Mouse (Mus musculus): Measurements from ENCODE around the gene Ostf1. TPM values are rescaled to one million over a fixed set of nuclear protein-coding genes. Genes with fewer than 3 reads are reported as not detected.
"Not testable (repeated sequence)": the region's sequence is repeated elsewhere in the genome, so short reads cannot be mapped to it uniquely, and the experiment has no call there.

Gene Ostf1
- total RNA-seq, 4 experiments from 2014 or later: 100 to 119 (median 114) TPM

DNA sequence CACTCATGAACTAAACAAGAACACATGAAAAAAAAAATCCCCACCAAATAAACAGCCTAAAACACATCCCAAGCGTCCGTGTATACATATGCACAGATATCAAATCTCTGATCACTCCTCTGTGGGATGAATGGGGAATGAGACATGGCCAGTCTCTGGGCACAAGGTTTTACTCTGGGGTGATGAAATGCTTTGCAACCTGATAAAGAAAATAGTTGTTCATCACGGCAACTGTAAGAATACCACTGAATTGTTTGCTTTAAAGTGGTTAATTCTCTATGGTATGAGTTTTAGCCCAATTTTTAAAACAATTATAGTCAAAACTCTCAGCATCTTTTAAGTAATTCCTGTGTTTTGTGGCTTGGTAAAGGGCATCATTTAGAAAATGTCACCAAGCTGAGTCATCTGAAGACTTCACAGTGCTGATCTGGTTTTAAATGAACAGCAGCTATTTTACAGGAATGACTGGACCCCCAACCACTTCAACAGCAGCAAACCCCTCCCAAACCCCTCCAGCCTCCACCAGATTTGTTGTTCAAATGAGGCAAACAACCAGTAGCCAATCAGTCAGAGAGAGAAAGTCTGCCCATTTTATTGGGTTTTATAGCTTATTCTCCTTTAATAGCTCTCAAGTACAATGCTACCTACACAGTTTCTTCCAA, 33.2 kb downstream of the Ostf1 start:
- DNase-seq: no peak

DNA sequence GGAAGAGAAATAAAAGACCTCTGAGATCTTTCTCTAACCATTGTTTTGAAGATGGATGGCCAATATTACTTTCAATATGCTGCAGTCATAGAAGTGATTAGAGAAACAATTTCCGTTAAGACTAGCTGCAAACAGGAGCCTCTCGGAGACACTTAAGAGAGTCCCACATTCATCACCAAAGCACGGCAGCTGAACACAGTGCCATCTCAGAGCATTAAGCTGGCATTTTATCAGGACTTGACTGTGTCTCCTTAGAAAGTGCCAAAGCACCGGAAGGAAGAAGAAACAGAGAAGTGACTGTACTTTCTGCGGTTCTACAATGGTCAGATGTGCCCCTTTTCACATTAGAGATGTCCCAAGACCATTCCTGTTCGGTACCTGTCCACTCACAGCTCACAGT, 33.9 kb downstream of the Ostf1 start:
- DNase-seq: no peak

DNA sequence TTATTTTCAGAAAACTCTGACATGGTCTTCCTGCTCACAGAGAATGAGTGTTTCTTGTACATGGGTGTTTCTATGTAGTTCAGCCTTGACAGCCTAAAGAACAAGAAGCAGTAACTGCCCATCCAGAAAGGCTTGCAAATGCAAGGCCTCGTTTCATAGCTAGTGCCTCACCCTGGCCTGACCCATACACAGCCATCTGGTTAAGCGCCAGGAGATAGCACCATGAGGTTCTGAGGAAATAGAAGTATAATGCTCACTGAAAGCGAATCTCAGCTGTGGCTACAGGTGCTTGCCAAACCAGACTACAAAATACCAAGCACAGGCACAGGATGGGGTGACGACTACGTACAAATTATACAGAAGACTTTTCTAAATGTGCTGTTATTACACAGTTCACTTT, 34.7 kb downstream of the Ostf1 start:
- no peak for DNase-seq

DNA sequence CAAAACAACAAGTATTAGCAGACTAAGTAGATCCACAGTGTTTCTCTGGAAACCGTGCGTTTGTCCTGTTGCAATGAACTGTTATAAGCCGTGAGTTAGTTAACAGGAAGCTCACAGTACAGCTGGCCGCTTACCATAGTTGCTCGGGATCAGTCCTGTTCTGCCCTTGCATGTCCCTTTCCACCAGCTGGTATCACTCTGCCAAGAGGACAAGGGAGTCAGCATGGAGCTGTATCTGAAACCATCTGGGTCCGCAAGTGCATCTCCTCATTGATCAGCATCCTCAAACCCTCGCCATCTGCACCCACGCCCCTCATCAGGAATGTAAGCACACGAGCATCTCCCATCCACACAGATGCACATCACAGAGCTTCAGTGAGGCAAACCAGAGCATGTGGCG, 37.9 kb downstream of the Ostf1 start:
- DNase-seq: no peak

DNA sequence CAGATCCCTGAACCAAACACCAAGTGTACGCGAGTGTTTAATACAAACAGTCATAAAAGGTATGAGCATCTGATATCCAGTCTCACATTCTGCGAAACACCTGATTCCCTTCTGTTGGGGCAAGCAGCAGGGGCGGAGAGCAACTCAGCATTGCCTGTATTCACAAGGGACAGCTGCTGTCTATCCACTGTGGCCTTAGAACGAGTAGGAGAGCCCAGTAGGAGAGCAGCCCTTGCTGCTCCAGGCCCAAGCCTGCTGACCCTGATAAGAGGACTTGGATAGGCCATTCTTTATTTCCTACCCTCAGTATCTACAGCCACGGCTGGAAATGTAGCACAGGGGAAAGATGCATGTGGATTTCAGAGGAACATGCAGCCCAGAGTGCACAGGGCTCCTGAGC, 38.7 kb downstream of the Ostf1 start:
- DNase-seq: no peak

DNA sequence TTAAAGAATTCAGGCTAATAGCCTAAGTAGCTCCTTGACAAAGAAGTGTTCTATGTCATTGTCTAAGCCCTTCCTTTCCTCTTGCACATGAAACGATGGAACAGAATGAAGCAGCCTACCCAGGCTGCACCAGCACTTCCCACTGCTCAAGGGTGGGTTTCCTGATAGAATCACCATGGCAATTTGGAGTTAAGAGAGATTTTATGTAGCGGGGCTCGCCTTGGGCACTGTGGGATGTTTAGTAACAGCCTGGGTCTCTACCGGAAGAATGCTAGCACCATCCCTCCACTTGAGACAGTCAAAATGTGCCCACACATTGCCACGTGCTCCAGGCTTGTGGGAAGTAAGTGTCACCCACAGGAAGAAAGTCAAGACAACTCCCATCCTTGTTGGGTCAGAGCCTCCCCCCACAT, 40.7 kb downstream of the Ostf1 start:
- no peak for DNase-seq

DNA sequence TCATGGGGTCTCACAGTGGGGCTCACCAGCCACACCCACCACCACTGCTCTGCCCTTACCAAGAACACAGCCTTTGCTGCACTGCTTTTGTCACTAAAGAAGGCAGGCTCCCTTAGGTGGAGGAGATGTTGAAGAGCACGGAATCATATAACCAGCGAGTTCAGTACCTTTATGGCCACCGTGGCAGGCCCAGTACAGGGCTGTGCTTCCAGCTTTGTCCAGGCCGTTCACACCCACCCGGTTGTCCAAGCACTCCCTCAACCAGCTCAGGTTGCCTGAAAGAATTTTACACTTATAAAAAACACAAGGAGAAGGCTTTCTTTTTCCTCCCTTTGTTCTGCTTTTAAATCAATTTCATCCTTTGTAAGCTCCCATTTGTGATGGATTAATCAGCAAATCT, 41.4 kb downstream of the Ostf1 start:
- DNase-seq: no peak

DNA sequence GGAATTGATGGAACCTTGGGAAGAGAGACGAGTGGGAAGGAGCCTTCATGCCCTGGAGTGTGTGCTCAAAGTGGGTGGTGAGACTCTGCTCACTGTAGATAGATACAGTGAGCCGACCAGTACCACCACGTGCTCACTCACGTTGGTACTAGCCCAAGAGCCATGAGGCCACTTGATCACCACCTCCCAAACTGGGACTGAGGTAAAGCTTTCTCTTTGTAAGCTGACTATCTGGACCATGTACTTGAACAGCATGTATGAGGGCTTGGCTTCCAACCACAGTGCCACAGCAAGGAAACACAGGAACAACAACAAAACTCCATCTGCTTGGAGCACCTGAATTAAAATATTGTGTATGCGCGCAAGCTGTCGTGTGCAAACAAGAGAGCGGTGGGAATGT, 42.3 kb downstream of the Ostf1 start:
- no peak for DNase-seq

DNA sequence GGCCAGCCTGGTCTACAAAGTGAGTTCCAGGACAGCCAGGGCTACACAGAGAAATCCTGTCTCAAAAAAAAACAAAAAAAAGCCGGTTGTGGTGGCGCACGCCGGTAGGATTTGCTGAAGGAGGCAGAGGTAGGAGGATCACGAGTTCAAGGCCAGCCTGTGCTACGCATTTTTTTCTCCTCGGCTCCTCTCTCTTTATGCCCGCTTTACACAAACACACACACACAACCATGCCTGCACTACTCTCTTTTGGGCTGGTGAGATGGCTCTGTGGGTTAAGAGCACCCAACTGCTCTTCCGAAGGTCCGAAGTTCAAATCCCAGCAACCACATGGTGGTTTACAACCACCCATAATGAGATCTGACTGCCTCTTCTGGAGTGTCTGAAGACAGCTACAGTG, 42.8 kb downstream of the Ostf1 start:
- not testable (repeated sequence) for DNase-seq

DNA sequence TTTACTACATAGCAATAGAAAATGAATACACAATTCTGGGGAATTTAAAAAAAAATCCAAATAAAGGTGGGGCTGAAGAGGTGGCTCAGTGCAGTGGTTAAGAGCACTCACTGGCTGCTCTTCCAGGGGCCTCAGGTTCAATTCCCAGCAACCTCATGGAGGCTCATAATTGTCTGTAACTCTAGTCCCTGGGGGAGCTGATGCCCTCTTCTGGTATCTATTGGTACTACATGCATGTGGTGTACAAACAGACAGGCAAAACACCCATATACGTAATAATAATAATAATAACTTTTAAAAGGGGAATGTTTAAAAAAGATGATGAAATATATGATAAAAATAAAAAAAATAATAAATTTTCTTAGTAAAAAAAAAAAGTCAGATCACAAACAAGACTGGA, 43.4 kb downstream of the Ostf1 start:
- DNase-seq: no peak

DNA sequence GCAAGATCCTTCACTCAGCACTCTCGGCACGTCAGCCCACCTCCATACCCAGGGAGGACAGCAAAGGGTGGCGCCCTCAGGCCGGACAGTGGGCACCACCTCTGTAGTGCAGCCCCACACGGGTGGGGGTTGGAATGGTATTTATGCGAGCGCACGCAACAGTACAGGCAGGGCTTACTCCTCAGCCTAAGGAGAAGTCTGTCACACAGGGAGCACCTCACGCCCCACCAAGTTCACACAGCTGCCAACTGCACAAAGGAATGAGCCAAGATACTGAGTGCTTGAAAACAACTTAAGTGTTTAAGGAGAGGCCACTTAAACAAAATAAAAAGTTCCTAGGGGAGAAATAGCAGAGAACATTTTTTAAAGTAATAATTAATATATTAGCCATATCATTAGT, 44.5 kb downstream of the Ostf1 start:
- DNase-seq: no peak

DNA sequence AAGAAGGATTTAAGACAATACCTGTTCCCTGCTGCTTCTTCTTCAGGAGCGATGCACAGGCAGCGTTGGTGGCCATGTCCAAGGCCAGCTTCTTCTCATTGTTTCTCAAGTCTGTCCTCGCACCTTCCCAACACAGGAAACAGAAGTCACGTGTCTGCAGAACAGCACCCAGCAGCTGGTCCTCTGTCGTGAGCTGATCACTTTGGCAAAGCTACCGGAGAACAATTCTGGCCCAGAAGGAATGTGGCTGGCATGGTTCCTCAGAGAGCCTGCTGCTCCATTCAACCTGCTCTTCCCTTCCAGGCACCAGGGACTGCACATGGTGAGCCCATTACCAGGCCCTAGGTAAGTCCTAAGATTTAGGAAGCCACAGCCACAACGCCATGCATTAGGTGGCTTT, 47.0 kb downstream of the Ostf1 start:
- DNase-seq: no peak

DNA sequence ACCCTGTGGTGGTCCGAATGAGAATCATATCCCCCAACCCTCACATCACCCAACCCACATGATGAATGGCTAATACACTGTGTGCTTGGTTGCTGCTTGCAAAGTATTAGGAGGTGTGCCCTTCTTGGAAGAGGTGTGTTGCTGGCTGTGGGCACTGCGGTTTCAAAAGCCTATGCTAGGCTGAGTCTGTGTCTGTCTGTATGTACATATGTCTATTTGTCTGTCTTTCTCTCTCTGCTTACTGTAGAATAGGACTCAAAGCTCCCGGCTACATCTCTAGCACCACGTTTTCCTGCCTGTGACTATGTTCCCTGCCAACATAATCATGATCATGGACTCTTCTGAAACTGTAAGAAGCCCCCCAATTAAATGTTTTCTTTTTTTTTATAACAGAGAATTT, 47.9 kb downstream of the Ostf1 start:
- no peak for DNase-seq

DNA sequence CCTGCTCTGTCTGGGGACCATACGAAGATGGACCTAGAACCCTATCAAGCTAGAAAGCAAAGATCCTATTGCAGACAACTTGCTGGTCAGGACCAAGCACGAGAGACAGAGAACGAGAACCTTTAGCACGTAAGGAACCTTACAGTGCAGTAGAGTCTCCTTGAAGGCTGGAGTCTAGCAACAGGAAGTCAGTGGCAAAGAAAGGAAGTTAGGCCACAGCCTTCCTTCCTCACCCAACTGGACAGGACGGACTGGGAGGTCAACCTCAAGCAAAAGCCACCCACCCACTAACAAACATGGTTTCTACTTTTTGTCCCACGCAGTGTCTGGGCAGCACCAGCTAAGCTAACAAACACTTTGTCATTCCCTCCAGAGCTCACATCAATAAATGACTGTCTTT, 48.7 kb downstream of the Ostf1 start:
- no peak for DNase-seq

DNA sequence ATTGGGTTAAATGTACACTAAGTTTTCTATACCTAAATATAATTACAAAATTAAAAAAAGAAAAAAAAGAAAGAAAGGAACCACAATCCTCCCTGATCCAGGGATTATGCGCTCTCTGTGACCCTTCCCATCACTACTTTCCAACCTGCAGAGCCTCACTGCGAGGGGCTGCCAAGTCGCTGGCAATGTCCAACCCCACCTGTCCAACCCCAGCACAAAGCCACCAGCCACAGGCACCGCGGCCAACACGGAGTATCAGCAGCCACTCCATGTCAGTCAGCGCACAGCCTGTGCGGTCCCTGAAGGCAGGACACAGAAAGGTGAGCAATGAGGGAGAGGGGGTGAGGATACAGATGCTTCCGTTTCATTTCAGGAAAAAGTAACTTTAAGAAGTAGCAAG, 49.4 kb downstream of the Ostf1 start:
- no peak for DNase-seq

DNA sequence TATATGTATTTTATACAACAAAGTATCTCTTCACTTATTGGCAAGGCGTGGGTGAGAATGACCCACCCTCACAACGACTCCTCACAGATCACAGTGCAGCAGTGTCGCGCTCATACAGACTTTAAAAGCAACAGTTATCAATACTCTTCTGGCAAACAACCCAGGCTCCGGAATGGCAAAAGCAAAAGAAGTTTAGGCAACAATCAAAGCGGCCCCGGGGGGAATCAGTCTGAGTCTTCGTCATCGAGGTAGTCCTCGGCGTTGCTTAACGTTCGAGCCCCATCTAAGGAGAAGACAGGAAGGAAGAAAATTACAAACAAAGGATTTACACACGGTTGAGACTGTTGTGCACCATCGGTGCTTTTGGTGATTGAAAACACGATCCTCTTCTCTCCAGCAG, 50.6 kb downstream of the Ostf1 start:
- no peak for DNase-seq

DNA sequence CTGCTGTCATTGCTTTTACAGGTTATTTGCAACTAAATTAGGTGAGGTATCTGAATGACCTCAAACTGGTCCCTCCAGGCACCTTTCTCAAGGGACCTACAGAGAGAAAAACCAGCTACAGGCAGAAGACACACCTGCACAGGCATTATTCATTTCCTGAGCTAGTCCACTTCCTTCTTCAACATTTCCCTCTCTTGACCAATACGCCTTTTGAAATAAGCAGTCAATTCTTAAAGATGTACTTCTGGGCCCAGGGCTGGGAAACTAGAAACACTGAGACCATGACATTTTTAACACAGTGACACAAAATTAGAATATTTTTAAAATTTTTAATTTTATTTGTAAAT, 52.6 kb downstream of the Ostf1 start:
- DNase-seq: no peak

DNA sequence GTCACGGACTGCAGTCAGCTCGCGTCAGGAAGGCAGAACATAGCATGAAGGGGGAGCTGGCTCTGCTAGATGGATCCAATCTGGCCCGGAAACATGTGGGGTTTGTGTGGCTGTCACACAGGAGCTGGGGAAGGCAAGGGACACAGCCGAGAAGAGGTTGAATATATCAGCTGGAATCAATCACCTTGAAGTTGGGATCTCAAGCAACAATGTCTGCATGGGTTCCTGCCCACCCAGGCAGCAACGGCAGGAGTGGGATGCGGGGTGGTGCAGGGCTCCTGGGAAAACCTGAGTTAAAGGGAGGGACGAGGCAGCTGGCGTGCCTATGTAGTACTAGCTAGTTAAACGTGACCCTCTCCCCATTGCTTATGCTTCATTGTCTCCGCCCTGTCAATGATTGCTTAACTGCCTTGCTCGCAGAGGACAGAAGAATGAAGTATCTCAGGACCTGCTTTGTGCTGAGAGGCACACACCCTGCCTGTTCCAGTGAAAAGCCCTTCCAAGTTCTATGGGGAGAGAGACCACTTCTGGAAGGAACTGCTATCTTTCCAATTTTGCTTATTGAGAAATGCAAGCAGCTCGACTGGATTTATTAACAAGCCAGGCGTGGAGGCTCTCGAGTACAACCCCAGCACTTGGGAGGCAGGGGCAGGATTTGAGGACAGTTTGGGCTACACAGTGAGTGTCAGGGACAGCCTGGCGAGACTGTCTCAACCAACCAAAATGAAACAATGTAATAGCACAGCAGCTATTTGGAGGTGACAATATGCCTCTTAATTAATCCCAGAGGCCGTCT, 53.2 kb downstream of the Ostf1 start:
- DNase-seq: no peak

DNA sequence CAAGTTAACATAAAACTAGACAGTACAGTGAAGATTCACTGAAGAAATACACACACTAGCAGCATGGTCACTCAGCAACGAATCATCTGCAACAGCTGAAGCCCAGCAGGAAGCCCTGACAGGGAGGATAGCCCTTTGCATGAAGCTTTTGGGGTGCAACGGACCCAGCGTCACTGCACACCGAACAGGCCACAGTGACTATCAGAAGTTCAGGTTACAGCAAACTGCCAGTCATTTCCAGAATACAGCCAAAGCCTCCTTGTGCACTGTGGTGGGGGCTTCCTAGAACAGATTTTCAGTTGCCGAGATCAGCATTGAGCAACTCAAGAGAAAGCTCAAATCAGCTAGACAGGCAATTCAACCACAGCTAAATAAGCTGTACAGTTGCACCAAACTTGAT, 54.3 kb downstream of the Ostf1 start:
- DNase-seq: no peak

DNA sequence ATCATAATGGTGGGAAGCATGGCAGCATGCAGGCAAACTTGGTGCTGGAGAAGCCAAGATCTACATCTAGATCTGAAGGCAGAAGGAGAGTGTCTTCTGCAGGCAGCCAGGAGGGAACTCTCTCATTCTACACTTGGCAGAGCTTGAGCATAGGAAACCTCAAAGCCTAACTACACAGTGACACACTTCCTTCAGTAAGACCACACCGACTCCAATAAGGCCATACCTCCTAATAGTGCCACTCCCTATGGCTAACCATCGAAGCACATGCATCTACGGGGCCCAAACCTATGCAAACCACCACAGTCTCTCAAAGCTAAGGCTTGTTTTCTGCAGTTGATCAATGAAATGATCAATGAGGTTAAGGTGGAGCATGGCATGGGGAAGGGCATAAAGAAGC, 55.7 kb downstream of the Ostf1 start:
- DNase-seq: no peak

DNA sequence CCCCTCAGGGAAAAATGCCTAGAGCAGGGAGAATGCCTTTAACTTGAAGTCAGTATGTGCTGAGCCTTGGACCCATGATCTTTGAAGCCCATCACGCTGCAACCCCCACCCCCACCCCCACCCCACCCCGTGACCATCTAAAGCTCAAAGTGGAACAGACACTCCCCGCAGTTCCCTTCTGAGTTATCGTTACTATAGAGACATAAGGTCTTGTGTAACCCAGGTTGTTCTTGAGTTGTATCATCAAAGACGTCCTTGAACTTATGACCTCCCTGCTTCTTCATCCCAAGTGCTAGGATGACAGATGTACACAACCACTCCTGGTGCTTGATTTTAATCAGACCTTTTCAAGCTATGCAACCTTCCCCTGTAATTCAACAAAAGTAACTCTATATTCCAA, 57.7 kb downstream of the Ostf1 start:
- no peak for DNase-seq

DNA sequence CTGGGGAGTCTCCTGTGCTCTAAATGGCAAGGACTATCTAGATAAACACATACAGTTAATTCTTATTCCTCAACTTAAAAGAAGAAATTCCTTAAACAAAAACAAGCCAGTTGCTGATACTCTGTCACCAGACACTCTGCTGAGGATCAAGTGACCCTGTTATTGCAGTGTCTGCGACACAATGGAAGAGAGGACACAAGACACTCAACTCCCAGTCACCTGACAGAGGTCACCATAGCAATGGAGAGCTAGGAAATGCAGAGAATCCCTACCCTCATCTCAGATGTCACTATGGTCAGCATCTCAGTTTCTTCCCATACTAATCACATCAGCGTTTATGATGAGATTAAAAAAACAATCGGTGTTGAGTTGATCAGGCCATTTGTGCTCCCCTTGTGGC, 58.2 kb downstream of the Ostf1 start:
- no peak for DNase-seq

DNA sequence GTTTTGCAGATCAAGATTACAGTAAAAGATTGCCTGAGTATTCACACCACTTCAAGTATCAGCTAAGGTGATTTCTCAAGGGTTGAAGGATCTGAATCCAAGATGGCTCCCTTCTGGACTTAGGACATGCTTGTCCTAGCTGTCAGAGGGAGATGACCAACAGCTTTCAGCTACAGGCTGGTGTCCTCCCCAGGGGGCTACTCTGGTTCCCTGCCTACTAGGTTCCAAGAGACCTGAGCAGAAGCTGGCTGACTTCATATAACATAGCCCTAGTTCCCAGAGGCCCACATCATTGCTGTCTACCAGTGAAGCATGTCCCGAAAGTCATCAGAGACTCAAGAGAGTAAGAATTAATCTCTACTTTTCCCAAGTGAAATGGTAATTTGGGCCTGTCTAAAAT, 62.1 kb downstream of the Ostf1 start:
- no peak for DNase-seq

DNA sequence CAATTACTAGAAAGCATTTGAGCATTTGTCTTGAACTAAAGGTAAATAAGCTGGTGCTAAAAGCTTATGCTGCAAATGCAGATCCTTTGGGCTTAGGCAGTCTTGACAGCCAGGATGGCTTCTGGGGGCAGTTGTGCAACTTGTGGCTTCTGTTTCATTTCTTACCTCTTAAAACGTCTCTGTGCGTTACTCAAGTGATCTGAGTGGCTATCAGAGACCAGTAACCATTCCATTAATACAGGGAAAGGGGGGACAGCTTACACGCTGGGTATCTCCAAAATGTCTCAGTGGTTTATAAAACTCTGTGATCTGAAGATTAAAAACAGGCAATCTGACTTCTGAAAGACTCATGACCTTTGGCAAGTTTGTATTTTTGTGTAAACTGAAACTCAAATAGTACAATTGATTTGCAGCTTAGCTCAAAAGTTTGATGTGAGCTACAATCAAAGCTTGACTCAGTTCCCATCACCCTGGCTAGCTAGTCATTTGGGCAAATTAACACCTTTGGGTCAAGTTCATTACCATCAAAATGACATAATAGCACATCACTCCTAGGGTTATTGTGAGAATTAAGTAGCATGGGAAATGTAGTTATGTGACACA, 62.7 kb downstream of the Ostf1 start:
- DNase-seq: no peak
